Mouse (Mus musculus) thymus, postnatal 36 days (tissue): ENCODE data around the gene Taar7f.
"Not testable (repeated sequence)": the region's sequence is repeated elsewhere in the genome, so short reads cannot be mapped to it uniquely, and the experiment has no call there.

Experiments used
- DNase-seq, 2 experiments: peaks; one replicate each; pipeline ENCODE4 v3.0.0; 2022; ENCODE audit warnings: mixed read lengths in 2 of 2

Taar7f gene

GRCm38 (mm10) chr10:24049210-24049609 is at the start of gene Taar7f:
Gene Taar7f (plus strand): TSS chr10:24049510.
- DNase-seq, result no peak

- no peak for DNase-seq
Measured at GRCm38 (mm10) chr10:23999639-24000038, 49.7 kb upstream of the Taar7f start, which contains the start of gene Taar7b. Gene Taar7b (plus strand): TSS chr10:23999939.

- DNase-seq, result no peak
Measured at GRCm38 (mm10) chr10:24006442-24006841, 42.9 kb upstream of the Taar7f start.

- DNase-seq, result no peak
Measured at GRCm38 (mm10) chr10:24007034-24007433, 42.3 kb upstream of the Taar7f start.

DNA sequence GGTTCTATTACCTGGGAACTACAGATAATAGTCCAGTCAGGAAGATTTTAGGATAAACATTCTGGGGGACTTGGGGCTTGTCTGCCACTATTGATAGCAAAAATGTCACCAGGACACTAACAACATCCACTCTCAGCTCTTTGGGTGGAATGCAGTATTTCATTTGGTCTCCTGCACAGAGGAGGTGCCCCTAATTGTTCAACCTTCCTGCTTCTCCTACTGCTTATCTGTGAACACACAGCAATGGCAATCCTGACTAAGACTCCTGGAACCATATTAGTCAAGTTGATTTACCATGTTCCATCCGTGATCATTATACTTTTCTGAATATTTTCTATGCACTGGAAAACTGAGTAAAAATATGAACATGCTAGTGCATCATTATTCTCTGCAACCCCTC is 41.2 kb upstream of the Taar7f start:
- no peak for DNase-seq

DNA sequence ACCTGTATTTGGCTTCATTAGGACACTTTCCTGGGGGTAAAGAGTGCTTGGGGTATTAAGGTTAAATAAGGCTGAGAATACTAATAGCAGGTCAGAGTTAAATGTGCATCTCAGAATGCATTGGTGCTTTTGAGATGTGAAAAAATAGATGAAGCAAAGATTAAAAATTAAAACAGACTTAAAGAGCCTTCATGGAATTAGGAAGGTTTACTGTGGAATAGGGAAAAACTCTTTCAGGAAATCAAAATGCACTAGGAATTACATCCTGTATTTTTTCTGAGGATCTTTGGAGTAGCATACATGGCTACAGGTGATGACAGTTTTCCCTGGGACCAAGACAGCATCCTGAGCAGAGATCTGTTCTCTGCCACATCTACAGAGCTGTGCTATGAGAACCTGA is 22.4 kb upstream of the Taar7f start, which contains the start of gene Taar7d:
Taar7d (plus strand) TSS at position 301 of the 400 bp plus-strand sequence.
- DNase-seq, result no peak

- DNase-seq, result no peak
Measured at GRCm38 (mm10) chr10:24031347-24031746, 18.0 kb upstream of the Taar7f start.

GRCm38 (mm10) chr10:24037314-24037713 is 12.0 kb upstream of the Taar7f start, which contains the start of gene Taar7e:
Gene Taar7e (plus strand): TSS chr10:24037614.
- no peak for DNase-seq

DNA sequence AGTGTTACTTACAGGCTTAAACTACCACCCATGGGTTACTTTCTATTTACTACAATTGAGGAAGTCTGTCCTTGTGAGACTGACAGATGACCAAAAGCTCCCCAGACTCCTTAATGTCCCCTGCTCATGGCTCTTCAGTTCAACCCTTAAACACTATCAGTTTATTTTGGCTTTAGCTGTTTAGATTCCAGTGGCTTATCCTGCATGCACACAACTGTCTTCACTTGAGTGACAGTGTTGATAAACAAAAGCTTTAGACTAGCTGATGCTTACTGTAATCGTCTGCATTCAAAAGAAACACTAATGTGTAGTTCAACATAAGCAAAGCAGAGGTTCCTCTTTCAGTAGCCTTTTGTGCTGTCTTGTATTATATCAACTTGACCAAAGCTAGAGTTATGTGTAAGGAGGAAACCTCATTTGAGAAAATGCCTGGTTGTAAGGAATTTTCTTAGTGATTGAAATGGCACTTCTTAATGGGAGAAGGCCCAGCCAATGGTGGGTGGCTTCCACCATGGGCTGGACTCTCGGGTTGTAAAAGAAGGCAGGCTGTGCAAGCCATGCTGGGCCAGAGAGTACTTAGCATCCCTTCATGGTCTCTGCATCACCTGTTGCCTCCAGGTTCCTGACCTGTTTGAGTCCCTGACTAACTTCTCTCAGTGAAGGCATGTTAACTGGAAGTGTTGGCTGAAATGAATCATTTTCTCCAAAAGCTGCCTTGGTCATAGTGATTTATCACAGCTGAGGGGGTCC is 9.0 kb upstream of the Taar7f start:
- no peak for DNase-seq

GRCm38 (mm10) chr10:24052039-24052438 is 2.7 kb downstream of the Taar7f start:
- no peak for DNase-seq

DNA sequence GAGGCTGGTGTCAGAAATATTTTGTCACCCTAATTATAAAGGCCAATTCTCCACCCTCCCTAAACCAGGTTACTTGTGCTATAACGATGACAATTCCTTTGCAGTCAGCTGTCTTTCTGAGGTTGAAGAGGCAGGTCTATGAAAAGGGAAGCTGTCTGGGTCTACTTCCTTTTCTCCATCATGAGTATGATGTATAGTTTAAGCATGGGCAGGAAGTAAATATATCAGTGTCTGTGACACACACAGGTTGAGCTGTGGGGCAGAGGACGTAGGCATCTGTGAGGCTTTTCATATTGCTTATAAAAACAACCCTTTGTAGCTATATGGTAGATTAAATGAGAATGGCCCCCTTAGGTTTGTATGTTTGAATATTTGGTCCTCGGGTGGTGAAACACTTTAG is 9.7 kb downstream of the Taar7f start:
- DNase-seq, result no peak

DNA sequence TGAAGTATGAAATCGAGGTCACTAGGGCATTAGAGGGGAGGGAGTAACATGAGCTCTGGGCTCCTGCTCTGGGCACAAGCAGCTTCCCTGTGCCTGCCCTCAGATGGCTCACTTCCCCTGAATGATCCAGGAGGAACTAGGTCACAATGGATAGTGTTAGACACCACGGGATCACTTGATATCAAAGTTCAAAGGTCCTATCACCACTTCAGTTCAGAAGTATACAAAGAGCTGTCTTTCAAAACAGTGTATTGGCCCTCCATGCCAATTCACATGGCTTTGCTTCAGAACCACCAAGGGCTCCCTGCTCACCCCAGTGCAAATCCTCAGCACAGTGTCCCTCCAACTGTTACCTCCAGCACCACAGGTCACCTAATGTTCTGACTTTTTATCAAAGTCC is 25.4 kb downstream of the Taar7f start:
- not testable (repeated sequence) for DNase-seq

DNA sequence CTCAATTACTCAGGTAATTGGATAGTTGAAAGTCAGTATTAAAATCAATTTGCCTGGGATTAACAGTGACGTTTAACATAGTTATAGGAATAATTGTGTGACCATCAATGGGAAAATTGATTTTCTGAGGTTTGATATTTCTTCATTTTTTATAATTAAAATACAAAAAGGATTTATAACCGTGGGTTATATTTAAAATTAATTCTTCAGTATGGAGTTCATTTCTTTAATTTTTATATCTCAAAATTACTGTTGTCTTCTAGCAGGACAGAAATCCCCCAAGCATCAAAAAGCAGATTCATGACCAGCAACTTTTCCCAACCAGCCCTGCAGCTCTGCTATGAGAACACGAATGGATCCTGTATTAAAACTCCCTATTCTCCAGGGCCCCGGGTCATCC is 26.9 kb downstream of the Taar7f start, which contains the start of gene Taar8a:
Taar8a (plus strand) TSS at position 301 of the 400 bp plus-strand sequence.
- DNase-seq, result not testable (repeated sequence)

- peak; percentile 2 to 5 for DNase-seq
Measured at GRCm38 (mm10) chr10:24080166-24080565, 30.9 kb downstream of the Taar7f start.

- DNase-seq, result no peak
Measured at GRCm38 (mm10) chr10:24085936-24086335, 36.6 kb downstream of the Taar7f start.

DNA sequence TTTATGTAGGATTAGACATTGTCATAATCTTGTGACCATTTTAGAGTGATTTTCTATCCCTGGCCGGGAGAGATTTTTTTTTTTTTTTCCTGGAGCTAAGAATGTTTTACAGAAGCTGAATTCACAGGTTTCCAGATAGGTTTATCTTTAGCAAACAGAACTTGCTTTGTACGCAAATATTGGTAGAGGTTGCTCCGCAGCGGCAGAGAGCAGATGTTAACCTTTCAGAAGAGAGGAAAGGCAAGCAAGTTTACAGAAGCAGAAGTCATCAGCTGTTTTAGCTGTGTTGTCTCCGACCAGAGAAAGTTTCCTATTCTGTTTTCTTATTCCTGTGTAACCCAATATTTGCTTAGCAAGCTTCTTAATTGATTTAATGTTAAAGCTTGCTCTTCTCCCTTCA is 37.2 kb downstream of the Taar7f start:
- no peak for DNase-seq

- no peak for DNase-seq
Measured at GRCm38 (mm10) chr10:24087168-24087567, 37.9 kb downstream of the Taar7f start.

- DNase-seq, result no peak
Measured at GRCm38 (mm10) chr10:24092194-24092593, 42.9 kb downstream of the Taar7f start, which contains the start of gene Taar8b. Gene Taar8b (minus strand): TSS chr10:24092294.

DNA sequence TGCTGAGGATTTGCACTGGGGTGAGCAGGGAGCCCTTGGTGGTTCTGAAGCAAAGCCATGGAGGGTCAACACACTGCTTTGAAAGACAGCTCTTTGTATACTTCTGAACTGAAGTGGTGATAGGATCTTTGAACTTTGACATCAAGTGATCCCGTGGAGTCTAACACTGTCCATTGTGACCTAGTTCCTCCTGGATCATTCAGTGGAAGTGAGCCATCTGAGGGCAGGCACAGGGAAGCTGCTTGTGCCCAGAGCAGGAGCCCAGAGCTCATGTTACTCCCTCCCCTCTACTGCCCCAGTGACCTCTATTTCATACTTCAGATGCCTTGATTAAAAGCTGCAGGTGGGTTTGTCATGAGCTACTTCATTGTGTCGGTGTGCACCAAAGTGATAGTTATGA is 47.7 kb downstream of the Taar7f start:
- not testable (repeated sequence) for DNase-seq
